Mouse (Mus musculus): ENCODE results near the gene Hectd4.
"Not testable (repeated sequence)": the region's sequence is repeated elsewhere in the genome, so short reads cannot be mapped to it uniquely, and the experiment has no call there.

The Hectd4 gene

GRCm38 (mm10) chr5:121343997-121344396 is 124.0 kb downstream of the Hectd4 start:
- in situ Hi-C loops (cut with MseI, MboI): no loop called here

- in situ Hi-C loops (cut with MseI, MboI): no loop called here
These were observed 139.2 kb downstream of the Hectd4 start for GRCm38 (mm10) chr5:121359229-121359628.

GRCm38 (mm10) chr5:121361696-121362095 is 141.7 kb downstream of the Hectd4 start:
- in situ Hi-C loops (cut with MseI, MboI): no loop called here

- in situ Hi-C loops (cut with MseI, MboI): no loop called here
These were observed 143.4 kb downstream of the Hectd4 start for GRCm38 (mm10) chr5:121363441-121363840.

- in situ Hi-C loops (cut with MseI, MboI): no loop called here
These were observed 146.6 kb downstream of the Hectd4 start for GRCm38 (mm10) chr5:121366449-121367225.

- in situ Hi-C loops (cut with MseI, MboI): no loop called here
These were observed 147.2 kb downstream of the Hectd4 start for GRCm38 (mm10) chr5:121367255-121367654.

- in situ Hi-C loops (cut with MseI, MboI): no loop called here
These were observed 151.7 kb downstream of the Hectd4 start for GRCm38 (mm10) chr5:121371712-121372111.

- in situ Hi-C loops (cut with MseI, MboI): no loop called here
These were observed 154.8 kb downstream of the Hectd4 start for GRCm38 (mm10) chr5:121374790-121375189.

- in situ Hi-C loops (cut with MseI, MboI): not testable (repeated sequence)
These were observed 157.0 kb downstream of the Hectd4 start for GRCm38 (mm10) chr5:121376972-121377371.

GRCm38 (mm10) chr5:121378678-121379256 is 158.7 kb downstream of the Hectd4 start:
- in situ Hi-C loops (cut with MseI, MboI): no loop called here

- in situ Hi-C loops (cut with MseI, MboI): no loop called here
These were observed 160.7 kb downstream of the Hectd4 start for GRCm38 (mm10) chr5:121380692-121381091.

GRCm38 (mm10) chr5:121383857-121384756 is 164.1 kb downstream of the Hectd4 start:
- in situ Hi-C loops (cut with MseI, MboI): no loop called here

GRCm38 (mm10) chr5:121384757-121385460 is 164.9 kb downstream of the Hectd4 start:
- in situ Hi-C loops (cut with MseI, MboI): no loop called here

- in situ Hi-C loops (cut with MseI, MboI): no loop called here
These were observed 165.6 kb downstream of the Hectd4 start, which contains the start of gene Trafd1 for GRCm38 (mm10) chr5:121385461-121386119. TSS of gene Trafd1 (minus strand) at chr5:121385632.

- in situ Hi-C loops (cut with MseI, MboI): no loop called here
These were observed 166.3 kb downstream of the Hectd4 start for GRCm38 (mm10) chr5:121386120-121386909.

GRCm38 (mm10) chr5:121387126-121387525 is 167.1 kb downstream of the Hectd4 start:
- in situ Hi-C loops (cut with MseI, MboI): no loop called here

GRCm38 (mm10) chr5:121389106-121389505 is 169.1 kb downstream of the Hectd4 start:
- in situ Hi-C loops (cut with MseI, MboI): no loop called here

GRCm38 (mm10) chr5:121389691-121390090 is 169.7 kb downstream of the Hectd4 start:
- in situ Hi-C loops (cut with MseI, MboI): no loop called here

- in situ Hi-C loops (cut with MseI, MboI): no loop called here
These were observed 172.8 kb downstream of the Hectd4 start for GRCm38 (mm10) chr5:121392667-121393380.
